Mouse (Mus musculus) adrenal gland, postnatal 0 days (tissue): ENCODE data around the gene Vmn1r236. TPM values are rescaled to one million over a fixed set of nuclear protein-coding genes. Genes with fewer than 3 reads are reported as not detected.

Experiments used
- microRNA-seq: library from miRNA; unstranded; fragments of <30 nt; microRNA quantifications from one replicate; pipeline ENCODE4, GENCODE M21; 2016; ENCODE audit warnings: borderline replicate concordance; ENCODE audit not compliant: insufficient number of aligned reads
- polyA plus RNA-seq: library from polyadenylated mRNA; unstranded; fragments of >200 nt; fragmentation: Nextera tagmentation; extraction: Ambion mirVana; gene quantifications from 2 replicates; pipeline ENCODE4 v1.2.1, GENCODE M21; 2015

Gene Vmn1r236
- not detected in 2 replicates for polyA plus RNA-seq

DNA sequence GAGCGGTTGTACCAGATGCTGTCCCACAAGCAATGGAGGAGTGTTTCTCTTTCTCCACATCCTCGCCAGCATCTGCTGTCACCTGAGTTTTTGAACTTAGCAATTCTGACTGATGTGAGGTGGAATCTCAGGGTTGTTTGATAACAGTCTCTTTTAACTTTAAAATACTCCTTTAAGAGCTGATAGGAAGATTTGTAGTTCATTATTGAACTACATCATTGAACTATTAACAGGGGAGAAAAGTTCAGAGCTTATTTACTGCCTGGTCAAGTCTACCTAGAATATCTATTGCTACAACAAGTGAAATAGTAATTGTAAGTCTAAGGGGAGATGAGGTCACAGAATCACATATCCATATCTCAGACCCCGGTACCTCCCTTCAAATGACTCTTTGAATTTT, at the start of gene Vmn1r236:
Vmn1r236 (plus strand) TSS at position 301 of the 400 bp plus-strand sequence.

GRCm38 (mm10) chr17:21256111-21256510, 26.6 kb upstream of the Vmn1r236 start, which contains the start of gene Vmn1r235:
TSS of gene Vmn1r235 (plus strand) at chr17:21256411.

DNA sequence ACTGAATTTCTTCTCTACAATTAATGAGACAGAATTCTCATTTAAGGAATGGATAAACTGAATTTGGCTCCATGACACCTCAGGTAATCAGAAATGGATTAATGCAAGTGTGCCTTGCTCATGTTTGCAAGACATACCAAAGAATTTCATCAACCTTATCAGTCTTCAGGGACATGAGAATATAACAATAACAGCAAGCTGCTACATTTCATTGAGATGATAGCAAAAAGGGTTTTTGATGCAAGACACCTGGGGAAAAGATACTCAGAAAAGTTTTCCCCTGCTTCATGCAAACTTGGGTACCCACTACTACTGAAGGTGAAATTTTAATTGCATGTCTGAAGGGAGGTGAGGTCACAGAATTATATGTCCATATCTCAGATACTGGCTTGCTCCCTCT, 28.8 kb downstream of the Vmn1r236 start, which contains the start of gene Vmn1r237:
Vmn1r237 (plus strand) TSS at position 301 of the 400 bp plus-strand sequence.

Small RNA genes lying within 50 kb of the gene (microRNA-seq; reads per million reads assigned to microRNA genes)
- gene Gm26384, result not detected

Other genes with a start within 250 kb of the Vmn1r236 start
- not detected in 2 replicates for gene Vmn1r234, start 56.9 kb upstream of the Vmn1r236 start, polyA plus RNA-seq
- not detected in 2 replicates for gene Vmn1r235, start 26.5 kb upstream of the Vmn1r236 start, polyA plus RNA-seq
- gene Vmn1r237, start 28.9 kb downstream of the Vmn1r236 start, polyA plus RNA-seq, result not detected in 2 replicates
- 6.4 and 6.7 TPM in 2 replicates for gene Zfp677, start 100.8 kb downstream of the Vmn1r236 start, polyA plus RNA-seq
- gene Zfp54, start 140.3 kb downstream of the Vmn1r236 start, polyA plus RNA-seq, result 7.4 TPM in 2 replicates
- 14.5 and 15.4 TPM in 2 replicates for gene Zfp51, start 167.4 kb downstream of the Vmn1r236 start, polyA plus RNA-seq
- gene Zfp53, start 206.1 kb downstream of the Vmn1r236 start, polyA plus RNA-seq, result 6.4 and 8.0 TPM in 2 replicates